Mouse (Mus musculus) heart, embryonic 13.5 days (tissue): ENCODE measurements around the gene Ep400. TPM values are rescaled to one million over a fixed set of nuclear protein-coding genes. Genes with fewer than 3 reads are reported as not detected.

Experiments
- ATAC-seq: fragments of 200-750 bp; cut with Nextera tagmentation; 2 replicates; pipeline ENCODE4 v1.8.0; 2017; ENCODE audit warnings: moderate TSS enrichment; ENCODE audit not compliant: insufficient number of reproducible peaks, low FRiP score, low TSS enrichment; ENCODE audit errors: extremely low read depth
- H3K27ac ChIP-seq: fragments of 300-500 bp; sonication (generic); replicated peaks from 2 replicates; pipeline ENCODE4 v1.5.1; 2015; ENCODE audit warnings: moderate library complexity, mild to moderate bottlenecking, inconsistent platforms
- H3K27me3 ChIP-seq: fragments of 300-500 bp; sonication (generic); replicated peaks from 2 replicates; pipeline ENCODE4 v1.6.1; 2015; ENCODE audit warnings: mild to moderate bottlenecking, inconsistent platforms
- H3K36me3 ChIP-seq: fragments of 300-500 bp; sonication (generic); 2 replicates; pipeline ENCODE4 v1.6.1; 2015; ENCODE audit warnings: mild to moderate bottlenecking, inconsistent platforms
- H3K4me1 ChIP-seq: fragments of 300-500 bp; sonication (generic); 2 replicates; pipeline ENCODE4 v1.6.1; 2015; ENCODE audit warnings: inconsistent platforms
- H3K4me2 ChIP-seq: fragments of 300-500 bp; sonication (generic); 2 replicates; pipeline ENCODE4 v1.6.1; 2015; ENCODE audit warnings: inconsistent platforms, mild to moderate bottlenecking, moderate library complexity
- H3K4me3 ChIP-seq: fragments of 300-500 bp; sonication (generic); 2 replicates; pipeline ENCODE4 v1.5.1; 2015; ENCODE audit warnings: moderate library complexity, mild to moderate bottlenecking, inconsistent platforms
- H3K9ac ChIP-seq: fragments of 300-500 bp; sonication (generic); 2 replicates; pipeline ENCODE4 v1.6.1; 2015; ENCODE audit warnings: inconsistent platforms, mild to moderate bottlenecking, moderate library complexity
- H3K9me3 ChIP-seq: fragments of 300-500 bp; sonication (generic); 2 replicates; pipeline ENCODE4 v1.6.1; 2016; ENCODE audit warnings: inconsistent platforms
- WGBS: fragments of 180-500 bp; shearing (Covaris S2); methylation state at CpG from one replicate; pipeline ENCODE4 v1.1.7; 2015; ENCODE audit warnings: mixed read lengths; 5-methylcytosine and 5-hydroxymethylcytosine counted together
- polyA plus RNA-seq: library from polyadenylated mRNA; unstranded; fragments of >200 nt; fragmentation: Nextera tagmentation; extraction: Ambion mirVana; gene quantifications from 2 replicates; pipeline ENCODE4 v1.2.1, GENCODE M21; 2015

Gene Ep400
- polyA plus RNA-seq = 26.5 and 27.0 TPM in 2 replicates

GRCm38 (mm10) chr5:110770448-110771158, at the start of gene Ep400:
Ep400 (minus strand) TSS chr5:110770717.
- Histone ChIP-seq H3K27ac (peak within 1 kb of the TSS; percentile 92), H3K9ac (peak within 1 kb of the TSS; percentile 88), H3K9me3 (no peaks in the 10 kb centered on the region), H3K27me3 (no peaks in the 10 kb centered on the region), H3K4me3 (peak within 1 kb of the TSS; percentile 95), H3K36me3 (peaks cover 31% of the 10 kb centered on the region), H3K4me1 (peaks cover 26% of the 10 kb centered on the region), H3K4me2 (peak within 1 kb of the TSS; percentile 73)
- ATAC-seq = peak; percentile 95
- under 1% methylated on average over 83 of the region's 83 CpGs for WGBS

GRCm38 (mm10) chr5:110809667-110810325, 39.3 kb upstream of the Ep400 start, which contains the start of gene Ulk1:
Ulk1 (minus strand) TSS chr5:110810097.
- Histone ChIP-seq H3K36me3 (peaks cover 27% of the 10 kb centered on the region), H3K4me3 (peak within 1 kb of the TSS; percentile 87), H3K9ac (peak within 1 kb of the TSS; percentile 98), H3K27me3 (no peaks in the 10 kb centered on the region), H3K9me3 (no peaks in the 10 kb centered on the region), H3K27ac (peak within 1 kb of the TSS; percentile 88), H3K4me1 (peaks cover 39% of the 10 kb centered on the region), H3K4me2 (peak within 1 kb of the TSS; percentile 95)
- peak; percentile 99 for ATAC-seq
- WGBS = 0% methylated on average over 79 of the region's 80 CpGs

GRCm38 (mm10) chr5:110808821-110809666, 38.5 kb upstream of the Ep400 start:
- Histone ChIP-seq H3K27ac (peak overlapping the region; percentile 88), H3K4me3 (peak overlapping the region; percentile 87), H3K27me3 (no peaks in the 10 kb centered on the region), H3K9me3 (no peaks in the 10 kb centered on the region), H3K36me3 (peaks cover 32% of the 10 kb centered on the region), H3K4me1 (peaks cover 43% of the 10 kb centered on the region), H3K4me2 (peak overlapping the region; percentile 95), H3K9ac (peak overlapping the region; percentile 98)
- ATAC-seq = no peak
- WGBS = 2% methylated on average over 27 of the region's 27 CpGs

DNA sequence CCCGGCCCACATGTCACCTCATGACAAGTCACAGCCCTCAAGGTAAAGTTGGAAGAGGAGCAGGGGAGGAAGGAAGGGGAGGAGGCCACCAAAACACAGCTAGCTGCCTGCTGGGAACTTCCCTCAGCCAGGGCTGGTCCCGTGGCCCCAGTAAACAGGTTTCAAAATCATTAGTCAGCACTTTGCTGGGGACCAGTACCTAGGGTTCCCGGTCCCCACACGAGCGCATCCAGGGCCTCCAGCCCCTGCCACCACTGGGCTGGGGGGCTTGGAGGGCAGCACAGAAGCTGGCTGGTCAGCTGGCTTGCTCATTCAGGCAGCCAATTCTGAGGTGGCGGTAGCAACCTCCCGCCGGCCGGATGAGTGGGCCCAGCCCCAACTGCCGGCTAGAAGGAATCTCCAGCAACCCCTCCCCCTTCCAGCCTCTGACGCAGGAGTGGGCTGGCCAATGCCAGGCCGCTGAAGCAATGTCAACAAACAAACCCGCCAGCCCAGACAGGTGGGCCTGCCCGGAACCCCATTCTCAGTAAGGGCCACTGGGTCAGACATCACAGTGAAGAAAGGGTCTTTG, 37.6 kb upstream of the Ep400 start:
- peak overlapping the region; percentile 87 for H3K4me3 ChIP-seq
- H3K4me1 ChIP-seq = peaks cover 43% of the 10 kb centered on the region
- under 1% methylated on average over 14 of the region's 14 CpGs for WGBS
- H3K9ac ChIP-seq = peak overlapping the region; percentile 98
- peak overlapping the region; percentile 95 for H3K4me2 ChIP-seq
- H3K36me3 ChIP-seq = peaks cover 33% of the 10 kb centered on the region
- H3K9me3 ChIP-seq = no peaks in the 10 kb centered on the region
- H3K27me3 ChIP-seq = no peaks in the 10 kb centered on the region
- peak overlapping the region; percentile 88 for H3K27ac ChIP-seq
- peak; percentile 37; the same call in 1 of the 2 replicates for ATAC-seq

DNA sequence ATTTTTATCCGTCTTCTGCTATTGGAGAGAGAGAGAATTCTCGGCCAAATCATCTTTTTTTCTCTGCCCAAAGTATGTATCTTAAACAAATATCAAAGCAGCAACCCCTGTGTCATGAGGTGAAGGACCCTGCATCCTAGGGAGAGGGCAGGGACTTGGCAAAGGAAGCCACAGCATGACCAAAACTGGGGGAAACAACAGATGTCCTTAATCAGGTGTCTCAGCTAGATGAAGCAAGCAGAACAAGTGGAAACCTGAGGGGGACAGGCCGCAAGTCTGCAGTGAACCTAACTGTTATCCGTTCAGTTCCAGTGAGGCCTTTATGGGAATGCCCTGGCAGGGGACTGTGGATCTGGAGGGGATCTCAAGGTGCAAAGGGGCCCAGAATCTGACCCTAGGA, 36.9 kb upstream of the Ep400 start:
- Histone ChIP-seq H3K27ac (peak overlapping the region; percentile 88), H3K4me2 (peak overlapping the region; percentile 95), H3K4me3 (peak overlapping the region; percentile 87), H3K9me3 (no peaks in the 10 kb centered on the region), H3K27me3 (no peaks in the 10 kb centered on the region), H3K4me1 (peaks cover 48% of the 10 kb centered on the region), H3K36me3 (peaks cover 39% of the 10 kb centered on the region), H3K9ac (peak overlapping the region; percentile 98)
- no peak for ATAC-seq
- 76% methylated on average over 4 of the region's 4 CpGs for WGBS

DNA sequence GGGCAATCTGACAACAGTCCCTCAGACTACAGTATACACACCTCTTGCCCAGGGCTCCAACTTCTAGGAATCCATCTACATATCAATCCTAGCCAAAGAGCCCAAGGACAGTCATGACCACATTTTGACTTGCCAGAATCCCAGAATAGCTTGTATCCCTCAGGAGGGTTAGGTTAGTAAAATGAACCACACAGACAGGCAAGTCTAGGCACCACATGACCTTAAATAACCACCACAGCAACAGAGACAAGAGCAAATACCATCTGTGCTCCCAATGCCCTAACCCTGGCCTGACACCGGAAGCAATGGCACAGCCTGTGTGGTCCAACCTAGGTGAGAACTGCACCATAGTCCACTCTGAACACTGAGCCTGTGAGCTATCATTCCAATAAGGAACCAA, 36.2 kb upstream of the Ep400 start:
- peak overlapping the region; percentile 95 for H3K4me2 ChIP-seq
- peaks cover 55% of the 10 kb centered on the region for H3K4me1 ChIP-seq
- 88% methylated on average over 1 of the region's 1 CpGs for WGBS

GRCm38 (mm10) chr5:110806154-110806553, 35.6 kb upstream of the Ep400 start:
- Histone ChIP-seq H3K9ac (no peak overlapping the region), H3K27me3 (no peaks in the 10 kb centered on the region), H3K4me2 (no peak overlapping the region), H3K9me3 (no peaks in the 10 kb centered on the region), H3K4me1 (peaks cover 57% of the 10 kb centered on the region), H3K36me3 (peaks cover 45% of the 10 kb centered on the region), H3K4me3 (no peak overlapping the region), H3K27ac (no peak overlapping the region)
- ATAC-seq = no peak
- WGBS = 81% methylated on average over 4 of the region's 4 CpGs

More for the DNA sequence above, 36.2 kb upstream of the Ep400 start:
- Histone ChIP-seq H3K9me3 (no peaks in the 10 kb centered on the region), H3K27me3 (no peaks in the 10 kb centered on the region), H3K9ac (peak overlapping the region; percentile 1; the same call in 1 of the 2 replicates), H3K36me3 (peaks cover 42% of the 10 kb centered on the region), H3K4me3 (no peak overlapping the region), H3K27ac (no peak overlapping the region)
- no peak for ATAC-seq

DNA sequence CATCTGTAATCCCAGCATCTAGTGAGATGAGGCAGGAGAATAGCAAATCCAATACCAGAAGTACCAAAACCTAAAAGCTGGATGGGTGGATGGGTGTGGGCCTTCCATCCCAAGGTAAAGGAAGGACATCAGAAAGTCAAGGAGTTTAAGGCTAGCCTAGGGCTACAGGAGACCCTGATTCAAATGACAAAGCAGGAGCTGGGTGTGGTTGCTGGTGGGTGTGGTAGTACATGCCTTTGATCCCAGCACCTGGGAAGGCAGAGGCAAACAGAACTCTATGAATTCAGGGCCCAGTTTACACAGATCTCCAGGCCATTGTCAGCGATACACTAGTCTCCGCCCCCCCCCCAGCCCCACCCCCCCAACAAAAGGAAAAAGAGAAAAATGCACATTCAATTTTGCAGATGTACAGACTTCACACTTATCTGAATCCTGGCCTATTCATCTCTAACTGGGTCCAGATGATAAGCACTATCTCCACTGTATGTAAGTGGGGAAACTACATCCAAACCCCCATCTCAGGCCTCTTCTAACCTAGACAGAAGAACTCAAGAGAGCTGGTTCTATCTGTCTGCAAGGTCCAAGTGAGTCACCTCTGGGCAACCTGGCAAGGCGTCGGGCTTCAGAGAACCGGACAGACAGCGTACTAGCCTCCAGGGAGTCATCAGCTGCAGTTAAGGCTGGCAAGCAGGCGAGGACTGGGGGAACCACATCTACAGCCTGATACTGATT, 33.7 kb upstream of the Ep400 start:
- Histone ChIP-seq H3K27ac (no peak overlapping the region), H3K27me3 (no peaks in the 10 kb centered on the region), H3K4me3 (no peak overlapping the region), H3K9me3 (no peaks in the 10 kb centered on the region), H3K4me1 (peaks cover 59% of the 10 kb centered on the region), H3K9ac (no peak overlapping the region), H3K36me3 (peaks cover 63% of the 10 kb centered on the region), H3K4me2 (no peak overlapping the region)
- no peak for ATAC-seq
- WGBS = 80% methylated on average over 7 of the region's 7 CpGs

GRCm38 (mm10) chr5:110802809-110803208, 32.3 kb upstream of the Ep400 start:
- H3K36me3 ChIP-seq = peaks cover 77% of the 10 kb centered on the region
- H3K27ac ChIP-seq = no peak overlapping the region
- peaks cover 54% of the 10 kb centered on the region for H3K4me1 ChIP-seq
- H3K4me2 ChIP-seq = no peak overlapping the region
- H3K27me3 ChIP-seq = no peaks in the 10 kb centered on the region
- no peaks in the 10 kb centered on the region for H3K9me3 ChIP-seq
- no peak for ATAC-seq
- no peak overlapping the region; the same call in none of the 2 replicates for H3K9ac ChIP-seq
- H3K4me3 ChIP-seq = no peak overlapping the region

- Histone ChIP-seq H3K9me3 (no peaks in the 10 kb centered on the region), H3K4me1 (peaks cover 52% of the 10 kb centered on the region), H3K4me3 (no peak overlapping the region), H3K9ac (no peak overlapping the region; the same call in 1 of the 2 replicates), H3K27me3 (no peaks in the 10 kb centered on the region), H3K36me3 (peaks cover 79% of the 10 kb centered on the region), H3K27ac (no peak overlapping the region), H3K4me2 (no peak overlapping the region)
- no peak for ATAC-seq
- 73% methylated on average over 4 of the region's 4 CpGs for WGBS
These were observed 31.7 kb upstream of the Ep400 start for GRCm38 (mm10) chr5:110802186-110802585.
